Mouse (Mus musculus): Measurements from ENCODE around the gene Ppp2r5c.

DNA sequence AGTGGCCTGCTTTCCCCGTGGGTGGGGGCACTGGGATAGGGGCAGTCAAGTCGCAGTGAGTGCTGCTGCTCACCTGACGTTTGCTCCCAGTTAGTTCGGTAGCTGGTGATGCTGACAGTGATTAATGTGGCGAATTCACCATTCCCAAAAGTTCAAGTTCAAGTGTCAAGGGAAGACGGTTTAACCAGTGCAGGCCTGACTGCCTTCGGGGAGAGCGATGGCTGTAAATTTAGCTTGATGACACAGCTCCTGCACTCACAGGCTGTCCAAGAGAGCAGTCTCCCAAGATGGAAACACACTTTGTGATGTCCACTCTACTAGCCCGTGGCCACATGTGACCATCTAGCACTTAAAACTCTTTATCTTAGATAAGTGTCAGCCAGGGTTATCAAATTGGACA lies 41.1 kb downstream of the Ppp2r5c start:
- TF ChIP-seq CTCF (IDR thresholded peaks at IDR 0.05; ENCODE audit: borderline replicate concordance, insufficient read depth, low read depth, low read length) (no peak), POLR2A (IDR thresholded peaks at IDR 0.05; ENCODE audit: borderline replicate concordance, insufficient read depth, low read length) (no peak)
